In genomic region chr11:102880585-102881313, GRCm38 (mm10) we compare ENCODE assay signal across 8 mouse cellular contexts. TPM values are rescaled to one million over a fixed set of nuclear protein-coding genes. Genes with fewer than 3 reads are reported as not detected.
DNase-seq lines count a peak whose midpoint lies in the region; ATAC-seq and TF ChIP-seq lines count a peak whose summit lies in the region.

TSS of gene Eftud2 (minus strand) at chr11:102880985.
TSS of gene Ccdc103 (plus strand) at chr11:102881204.

- ATAC-seq in embryonic facial prominence, embryonic 15.5 days (ENCODE audit: insufficient number of reproducible peaks, low FRiP score, low TSS enrichment, low read depth) = peak; percentile 83
- ATAC-seq in kidney, embryonic 14.5 days (ENCODE audit: low FRiP score, low TSS enrichment) = peak; percentile 92
- peak; percentile 81 for ATAC-seq in limb, embryonic 15.5 days (ENCODE audit: insufficient number of reproducible peaks, low FRiP score, low TSS enrichment, low read depth)

- DNase-seq in 416B (ENCODE audit: low read depth) = peak; percentile 88
- peak; percentile 91 to 95 for DNase-seq in heart, adult 9 months (ENCODE audit: low spot score in 2 of 2)
- peak; percentile 78 to 90 for DNase-seq in monocyte, adult 2 months (ENCODE audit: low read depth in 1 of 2, low spot score in 2 of 2)
- peak; percentile 88 to 93 for DNase-seq in spleen, postnatal 36 days (ENCODE audit: low spot score in 2 of 2)

- WGBS in bone marrow, adult 2 months = under 1% methylated on average over 62 of the region's 62 CpGs
- WGBS in embryonic facial prominence, embryonic 15.5 days = under 1% methylated on average over 62 of the region's 62 CpGs
- WGBS in kidney, embryonic 14.5 days = under 1% methylated on average over 62 of the region's 62 CpGs
- under 1% methylated on average over 62 of the region's 62 CpGs for WGBS in limb, embryonic 15.5 days

- H3K27ac ChIP-seq in bone marrow, adult 2 months (ENCODE audit: control insufficient read depth, insufficient read depth, low read depth, low read length, poor library complexity) = peak within 1 kb of the TSS; percentile 89
- peak within 1 kb of the TSS; percentile 86 for H3K27ac ChIP-seq in embryonic facial prominence, embryonic 15.5 days (replicated peaks)
- H3K27ac ChIP-seq in kidney, embryonic 14.5 days (ENCODE audit: low read depth, low read length) = peak within 1 kb of the TSS; percentile 77
- H3K27ac ChIP-seq in limb, embryonic 15.5 days = peak within 1 kb of the TSS; percentile 91

- TF ChIP-seq POLR2A in bone marrow, adult 2 months (IDR thresholded peaks at IDR 0.05; ENCODE audit: borderline replicate concordance, control insufficient read depth, low read depth, low read length) = peak; percentile 65; the same call in 1 of the 2 replicates

- peak within 1 kb of the TSS; percentile 87 for H3K4me3 ChIP-seq in bone marrow, adult 2 months (replicated peaks; ENCODE audit: control insufficient read depth, low read depth, low read length)
- H3K4me3 ChIP-seq in embryonic facial prominence, embryonic 15.5 days (replicated peaks) = peak within 1 kb of the TSS; percentile 84
- peak within 1 kb of the TSS; percentile 73 for H3K4me3 ChIP-seq in kidney, embryonic 14.5 days (ENCODE audit: low read length)
- H3K4me3 ChIP-seq in limb, embryonic 15.5 days = peak within 1 kb of the TSS; percentile 76

- no peaks in the 10 kb centered on the region for H3K4me1 ChIP-seq in bone marrow, adult 2 months (ENCODE audit: control insufficient read depth, insufficient read depth, low read length)
- peaks cover 13% of the 10 kb centered on the region for H3K4me1 ChIP-seq in embryonic facial prominence, embryonic 15.5 days
- peaks cover 15% of the 10 kb centered on the region for H3K4me1 ChIP-seq in kidney, embryonic 14.5 days (ENCODE audit: control insufficient read depth, insufficient read depth, low read length)
- peaks cover 17% of the 10 kb centered on the region for H3K4me1 ChIP-seq in limb, embryonic 15.5 days

- 0 out of 2 replicates have a peak, but pooled peaks cover 4% of the 10 kb centered on the region for H3K27me3 ChIP-seq in embryonic facial prominence, embryonic 15.5 days
- no peaks in the 10 kb centered on the region for H3K27me3 ChIP-seq in kidney, embryonic 14.5 days (ENCODE audit: control insufficient read depth, insufficient read depth, low read length)
- H3K27me3 ChIP-seq in limb, embryonic 15.5 days = 0 out of 2 replicates have a peak, but pooled peaks cover 10% of the 10 kb centered on the region

- no peak for TF ChIP-seq CTCF in bone marrow, adult 2 months (IDR thresholded peaks at IDR 0.05; ENCODE audit: control insufficient read depth, insufficient read depth, low read length)

- H3K9me3 ChIP-seq in embryonic facial prominence, embryonic 15.5 days (replicated peaks) = no peaks in the 10 kb centered on the region
- H3K9me3 ChIP-seq in kidney, embryonic 14.5 days (ENCODE audit: control insufficient read depth, low read length) = no peaks in the 10 kb centered on the region
- H3K9me3 ChIP-seq in limb, embryonic 15.5 days = no peaks in the 10 kb centered on the region

- peak within 1 kb of the TSS; percentile 90 for H3K9ac ChIP-seq in embryonic facial prominence, embryonic 15.5 days
- peak within 1 kb of the TSS; percentile 75 for H3K9ac ChIP-seq in kidney, embryonic 14.5 days (ENCODE audit: low read depth, low read length)
- H3K9ac ChIP-seq in limb, embryonic 15.5 days = peak within 1 kb of the TSS; percentile 76

- H3K4me2 ChIP-seq in embryonic facial prominence, embryonic 15.5 days (replicated peaks) = peak within 1 kb of the TSS; percentile 66
- H3K4me2 ChIP-seq in kidney, embryonic 14.5 days (replicated peaks; ENCODE audit: low read depth, low read length) = peak within 1 kb of the TSS; percentile 61
- H3K4me2 ChIP-seq in limb, embryonic 15.5 days = peak within 1 kb of the TSS; percentile 70

- peaks cover 12% of the 10 kb centered on the region for H3K36me3 ChIP-seq in embryonic facial prominence, embryonic 15.5 days
- peaks cover 21% of the 10 kb centered on the region for H3K36me3 ChIP-seq in kidney, embryonic 14.5 days (ENCODE audit: control insufficient read depth, insufficient read depth, low read length)
- peaks cover 21% of the 10 kb centered on the region for H3K36me3 ChIP-seq in limb, embryonic 15.5 days

RNA-seq across cellular contexts. Expression of gene Eftud2, which starts in this region (rescaled TPM):
- 77.3 and 159 TPM in 2 replicates for polyA plus RNA-seq in bone marrow, adult 2 months (2011; ENCODE audit: insufficient read depth, insufficient read length, low replicate concordance, missing spikeins)
- polyA plus RNA-seq in embryonic facial prominence, embryonic 15.5 days (2015; fragmentation: Nextera tagmentation; extraction: Ambion mirVana) = 154 and 167 TPM in 2 replicates
- polyA plus RNA-seq in kidney, embryonic 14.5 days (2014; fragmentation: Nextera tagmentation; extraction: Ambion mirVana) = 159 and 250 TPM in 2 replicates
- polyA plus RNA-seq in limb, embryonic 15.5 days (2015; fragmentation: Nextera tagmentation; extraction: Ambion mirVana) = 141 and 146 TPM in 2 replicates

RNA-seq across cellular contexts. Expression of gene Ccdc103, which starts in this region (rescaled TPM):
- 0.70 TPM in 1 of 2 replicates, not detected in the other for polyA plus RNA-seq in bone marrow, adult 2 months (2011; ENCODE audit: insufficient read depth, insufficient read length, low replicate concordance, missing spikeins)
- 2.0 and 5.5 TPM in 2 replicates for polyA plus RNA-seq in embryonic facial prominence, embryonic 15.5 days (2015; fragmentation: Nextera tagmentation; extraction: Ambion mirVana)
- 1.1 and 1.8 TPM in 2 replicates for polyA plus RNA-seq in kidney, embryonic 14.5 days (2014; fragmentation: Nextera tagmentation; extraction: Ambion mirVana)
- polyA plus RNA-seq in limb, embryonic 15.5 days (2015; fragmentation: Nextera tagmentation; extraction: Ambion mirVana) = 0.48 and 0.81 TPM in 2 replicates

Comparison
In these comparisons a context has a peak if more than half of its experiments do, and no peak if none do; other contexts are left out.
1. Peak in every context shown above with its lines: DNase-seq, ATAC-seq, H3K4me3 ChIP-seq and H3K27ac ChIP-seq.